Mouse (Mus musculus) spleen, adult 2 months (tissue): ENCODE results near the gene Zdhhc13.

ENCODE experiments used
- CTCF ChIP-seq: fragments of 200-500 bp; IDR thresholded peaks from 2 replicates; pipeline ENCODE4 v1.5.1; 2011; ENCODE audit warnings: mild to moderate bottlenecking, inconsistent platforms; ENCODE audit not compliant: insufficient read depth, insufficient read length, insufficient replicate concordance; ENCODE audit errors: extremely low read depth
- POLR2A ChIP-seq: fragments of 200-500 bp; IDR thresholded peaks from 2 replicates; pipeline ENCODE4 v1.6.1; 2011; ENCODE audit warnings: low read depth, low read length, inconsistent platforms

DNA sequence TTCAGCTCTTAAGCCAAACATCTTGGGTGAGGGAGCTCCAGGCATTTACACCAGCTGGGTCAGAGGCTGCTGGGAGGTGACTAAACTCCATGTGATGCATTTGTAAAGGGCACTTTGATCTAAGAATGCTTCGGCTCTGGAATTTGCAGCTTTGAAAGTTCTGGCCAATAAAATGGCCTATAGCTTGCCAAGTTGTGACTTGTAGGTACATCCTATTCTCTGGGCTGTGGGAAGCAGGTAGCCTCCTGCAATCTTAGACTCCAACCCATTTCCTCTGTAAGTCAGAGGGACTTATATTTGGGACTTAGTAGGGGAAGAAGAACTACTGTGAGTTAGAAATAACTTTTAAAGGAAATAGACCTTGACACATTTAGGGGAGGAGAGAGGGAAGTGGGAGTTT, 72.1 kb downstream of the Zdhhc13 start:
- TF ChIP-seq CTCF = no peak
- no peak for TF ChIP-seq POLR2A
